Mouse (Mus musculus) MEL (cell line): ENCODE results near the gene Mcf2l. TPM values are rescaled to one million over a fixed set of nuclear protein-coding genes. Genes with fewer than 3 reads are reported as not detected.

ENCODE experiments used
- DNase-seq: peaks from one replicate; pipeline ENCODE4 v3.0.0; 2011; ENCODE audit warnings: low read depth, low spot score
- H3K27ac ChIP-seq: 2 replicates; pipeline ENCODE4 v1.5.1; 2012; ENCODE audit warnings: low read depth, mild to moderate bottlenecking, control low read depth, low read length, moderate library complexity; ENCODE audit not compliant: control insufficient read depth
- H3K27me3 ChIP-seq, 2 experiments: fragments of 150-350 bp in 1 of 2; sonication (generic) in 1 of 2; 2 replicates each; pipeline ENCODE4 v1.6.1; 2012; ENCODE audit warnings: low read length in 2 of 2, mild to moderate bottlenecking in 2 of 2, improper control_type of control experiment in 1 of 2, moderate library complexity in 1 of 2; ENCODE audit not compliant: insufficient read depth in 2 of 2, control insufficient read depth in 1 of 2
- H3K36me3 ChIP-seq, 2 experiments: 2 replicates each; pipeline ENCODE4 v1.6.1; 2012 to 2014; ENCODE audit warnings: low read length in 2 of 2, improper control_type of control experiment in 1 of 2, inconsistent platforms in 1 of 2, mild to moderate bottlenecking in 1 of 2; ENCODE audit not compliant: insufficient read depth in 2 of 2, control insufficient read depth in 1 of 2
- H3K4me1 ChIP-seq, 2 experiments: fragments of 150-350 bp in 1 of 2; sonication (generic) in 1 of 2; 2 replicates each; pipeline ENCODE4 v1.6.1; 2012; ENCODE audit warnings: low read length in 2 of 2, improper control_type of control experiment in 1 of 2, mild to moderate bottlenecking in 1 of 2; ENCODE audit not compliant: insufficient read depth in 2 of 2, control insufficient read depth in 1 of 2
- H3K4me3 ChIP-seq, 2 experiments: fragments of 150-350 bp in 1 of 2; sonication (generic) in 1 of 2; 2 replicates each; pipeline ENCODE4 v1.5.1; 2012; ENCODE audit warnings: low read depth in 2 of 2, low read length in 2 of 2, mild to moderate bottlenecking in 2 of 2, moderate library complexity in 2 of 2, control low read depth in 1 of 2, improper control_type of control experiment in 1 of 2; ENCODE audit not compliant: control insufficient read depth in 1 of 2, insufficient read depth in 1 of 2
- H3K79me2 ChIP-seq: 2 replicates; pipeline ENCODE4 v1.6.1; 2012; ENCODE audit warnings: mild to moderate bottlenecking, low read length, moderate library complexity; ENCODE audit not compliant: control insufficient read depth, poor library complexity, insufficient read depth
- H3K9ac ChIP-seq: 2 replicates; pipeline ENCODE4 v1.6.1; 2012; ENCODE audit warnings: low read depth, mild to moderate bottlenecking, control low read depth, low read length, moderate library complexity; ENCODE audit not compliant: control insufficient read depth, poor library complexity, severe bottlenecking
- H3K9me3 ChIP-seq: fragments of 150-350 bp; sonication (generic); replicated peaks from 2 replicates; pipeline ENCODE4 v1.6.1; 2012; ENCODE audit warnings: mild to moderate bottlenecking, low read length, improper control_type of control experiment, moderate library complexity; ENCODE audit not compliant: insufficient read depth
- CTCF ChIP-seq, 3 experiments: IDR thresholded peaks in 2 of 3; conservative IDR thresholded peaks in 1 of 3; 2 replicates each; pipeline ENCODE4 v1.5.1; 2011 to 2012; ENCODE audit warnings: low read length in 3 of 3, low read depth in 2 of 3, mild to moderate bottlenecking in 2 of 3, improper control_type of control experiment in 1 of 3, inconsistent platforms in 1 of 3, mixed read lengths in 1 of 3, moderate library complexity in 1 of 3; ENCODE audit not compliant: control insufficient read depth in 1 of 3, insufficient read depth in 1 of 3, poor library complexity in 1 of 3, severe bottlenecking in 1 of 3
- ELF1 ChIP-seq: IDR thresholded peaks from 2 replicates; pipeline ENCODE4 v1.6.1; 2014; ENCODE audit warnings: low read depth, mild to moderate bottlenecking, inconsistent platforms, low read length, improper control_type of control experiment, moderate library complexity
- GABPA ChIP-seq: IDR thresholded peaks from 2 replicates; pipeline ENCODE4 v1.6.1; 2012; ENCODE audit warnings: low read depth, mild to moderate bottlenecking, inconsistent platforms, low read length, improper control_type of control experiment, moderate library complexity
- GATA1 ChIP-seq: IDR thresholded peaks from 2 replicates; pipeline ENCODE4 v1.6.1; 2011; ENCODE audit warnings: low read depth, low read length, improper control_type of control experiment
- KAT2A ChIP-seq: conservative IDR thresholded peaks from 2 replicates; pipeline ENCODE4 v1.6.1; 2012; ENCODE audit warnings: low read depth, low read length, improper control_type of control experiment, inconsistent platforms
- MAX ChIP-seq: IDR thresholded peaks from 2 replicates; pipeline ENCODE4 v1.6.1; 2011; ENCODE audit warnings: low read length, improper control_type of control experiment
- MEF2A ChIP-seq: IDR thresholded peaks from 2 replicates; pipeline ENCODE4 v1.6.1; 2014; ENCODE audit warnings: low read depth, mild to moderate bottlenecking, inconsistent platforms, low read length, improper control_type of control experiment; ENCODE audit not compliant: poor library complexity, insufficient replicate concordance, severe bottlenecking; ENCODE audit errors: extremely low read depth
- MYB ChIP-seq: IDR thresholded peaks from 2 replicates; pipeline ENCODE4 v1.6.1; 2011; ENCODE audit warnings: mild to moderate bottlenecking, low read depth, low read length, improper control_type of control experiment
- NRF1 ChIP-seq: IDR thresholded peaks from 2 replicates; pipeline ENCODE4 v1.6.1; 2014; ENCODE audit warnings: low read depth, mild to moderate bottlenecking, inconsistent platforms, low read length, improper control_type of control experiment, moderate library complexity; ENCODE audit not compliant: poor library complexity, insufficient read depth, severe bottlenecking
- POLR2AphosphoS5 ChIP-seq: IDR thresholded peaks from 2 replicates; pipeline ENCODE4 v1.6.1; 2012; ENCODE audit warnings: low read depth, borderline replicate concordance, mild to moderate bottlenecking, inconsistent platforms, low read length, moderate library complexity, mixed read lengths
- RCOR1 ChIP-seq: IDR thresholded peaks from 2 replicates; pipeline ENCODE4 v1.6.1; 2012; ENCODE audit warnings: low read depth, mild to moderate bottlenecking, inconsistent platforms, low read length, improper control_type of control experiment
- TAL1 ChIP-seq: IDR thresholded peaks from 2 replicates; pipeline ENCODE4 v1.6.1; 2012; ENCODE audit warnings: mild to moderate bottlenecking, inconsistent platforms, low read length, moderate library complexity, mixed read lengths
- TCF12 ChIP-seq: IDR thresholded peaks from 2 replicates; pipeline ENCODE4 v1.6.1; 2014; ENCODE audit warnings: low read depth, mild to moderate bottlenecking, inconsistent platforms, low read length, improper control_type of control experiment, moderate library complexity
- UBTF ChIP-seq: IDR thresholded peaks from 2 replicates; pipeline ENCODE4 v1.6.1; 2012; ENCODE audit warnings: low read depth, mild to moderate bottlenecking, inconsistent platforms, low read length, improper control_type of control experiment, moderate library complexity, borderline replicate concordance; ENCODE audit not compliant: insufficient read depth
- USF2 ChIP-seq, 2 experiments: IDR thresholded peaks; 2 replicates each; pipeline ENCODE4 v1.6.1; 2011 to 2012; ENCODE audit warnings: improper control_type of control experiment in 2 of 2, low read length in 2 of 2, borderline replicate concordance in 1 of 2, inconsistent platforms in 1 of 2, low read depth in 1 of 2, mild to moderate bottlenecking in 1 of 2; ENCODE audit not compliant: insufficient read depth in 1 of 2
- ZKSCAN1 ChIP-seq: IDR thresholded peaks from 2 replicates; pipeline ENCODE4 v1.6.1; 2012; ENCODE audit warnings: low read depth, mild to moderate bottlenecking, inconsistent platforms, low read length, improper control_type of control experiment, moderate library complexity
- ZMIZ1 ChIP-seq: IDR thresholded peaks from 2 replicates; pipeline ENCODE4 v1.6.1; 2012; ENCODE audit warnings: low read depth, mild to moderate bottlenecking, inconsistent platforms, low read length, improper control_type of control experiment, moderate library complexity
- polyA plus RNA-seq, 2 experiments: library from polyadenylated mRNA; stranded (reverse) in 1 of 2; unstranded in 1 of 2; fragments of >175 nt in 1 of 2; fragments of >200 nt in 1 of 2; gene quantifications; 2 replicates each; pipeline versions ENCODE4 v1.2.1 to v1.2.4; 2012; ENCODE audit warnings: low replicate concordance in 2 of 2, low read depth in 1 of 2; ENCODE audit not compliant: insufficient read length in 2 of 2, insufficient read depth in 1 of 2, missing spikeins in 1 of 2
- total RNA-seq: library from RNA; depleted of rRNA; stranded (reverse); fragments of 300-350 nt; gene quantifications from 2 replicates; pipeline ENCODE4 v1.2.3, GENCODE M21; 2012

The Mcf2l gene
- total and polyA plus RNA-seq, 3 experiments, result 1.2 to 3.6 TPM; not detected in 1

DNA sequence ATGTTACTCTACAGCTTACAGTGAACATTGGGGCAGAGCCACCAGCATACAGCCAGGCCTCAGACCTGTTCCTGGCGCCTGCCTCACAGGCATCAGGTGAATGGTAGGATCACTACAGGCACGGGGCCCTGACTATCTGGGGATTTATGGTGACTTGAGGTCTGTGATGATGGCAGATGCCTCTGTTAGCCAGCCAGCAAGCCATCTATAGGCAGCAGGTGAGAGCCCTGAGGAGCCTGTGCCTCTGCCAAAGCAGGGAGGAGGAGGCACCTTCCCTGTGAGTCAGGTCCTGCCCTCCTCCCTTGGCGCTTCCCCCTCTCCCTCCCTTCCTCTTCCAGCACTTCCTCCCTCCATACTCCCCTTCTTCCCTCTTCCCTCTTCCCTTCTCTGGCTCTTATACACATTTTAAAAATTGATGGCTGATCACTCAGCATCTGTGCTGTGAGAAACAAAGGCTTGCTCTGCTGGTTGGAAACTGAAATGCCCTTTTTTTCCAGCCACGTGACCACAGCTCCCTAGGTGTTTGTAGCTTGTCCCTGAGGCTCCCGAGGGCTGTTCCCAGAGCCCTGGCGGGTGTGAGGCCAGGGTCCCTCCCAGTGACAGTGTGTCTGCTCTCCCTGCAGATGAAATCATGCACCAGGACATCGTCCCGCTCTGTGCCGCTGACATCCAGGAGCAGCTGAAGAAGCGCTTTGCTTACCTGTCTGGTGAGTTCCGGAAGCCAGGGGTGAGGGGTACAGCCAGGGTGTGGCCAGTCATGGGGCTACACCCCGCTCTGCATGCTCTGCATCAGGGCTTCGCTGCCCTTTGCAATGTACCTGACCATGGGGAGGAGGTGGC is 89.2 kb downstream of the Mcf2l start:
- no peak overlapping the region for H3K4me3 ChIP-seq
- H3K9me3 ChIP-seq, result no peaks in the 10 kb centered on the region
- DNase-seq, result no peak
- H3K9ac ChIP-seq, result no peak overlapping the region
- H3K27ac ChIP-seq, result no peak overlapping the region
- no peaks in the 10 kb centered on the region for H3K36me3 ChIP-seq
- H3K4me1 ChIP-seq, result no peaks in the 10 kb centered on the region
- no peaks in the 10 kb centered on the region for H3K27me3 ChIP-seq
- H3K79me2 ChIP-seq, result no peaks in the 10 kb centered on the region
- no peak for TF ChIP-seq GATA1
- no peak for TF ChIP-seq ZMIZ1
- no peak for TF ChIP-seq POLR2AphosphoS5
- no peak for TF ChIP-seq TCF12
- no peak for TF ChIP-seq ELF1
- TF ChIP-seq UBTF, result no peak
- no peak for TF ChIP-seq MEF2A
- TF ChIP-seq NRF1, result no peak
- no peak for TF ChIP-seq GABPA
- no peak for TF ChIP-seq KAT2A
- no peak for TF ChIP-seq ZKSCAN1
- TF ChIP-seq, all 39 proteins: peak for 0

DNA sequence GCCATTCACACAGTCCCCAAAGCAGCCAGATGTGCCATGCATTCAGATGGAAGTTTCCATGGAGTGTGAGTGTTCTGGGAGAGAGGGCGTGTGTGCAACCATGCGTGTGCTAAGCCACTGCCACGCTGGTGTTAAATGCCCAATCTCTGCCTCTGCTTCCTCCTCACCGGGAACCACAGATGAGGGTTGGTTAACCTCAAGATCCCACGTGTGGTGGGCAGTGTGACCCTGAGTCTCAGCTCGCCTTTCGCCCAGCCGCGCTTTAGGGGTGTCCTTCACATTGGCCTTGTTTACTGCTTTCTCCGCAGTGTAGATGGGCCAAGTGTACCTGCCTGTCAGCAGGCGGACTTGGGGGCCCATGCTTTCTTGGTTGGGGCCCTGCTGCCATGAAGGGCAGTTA is 102.7 kb downstream of the Mcf2l start:
- Histone ChIP-seq H3K79me2 (no peaks in the 10 kb centered on the region), H3K9me3 (no peaks in the 10 kb centered on the region), H3K27me3 (no peaks in the 10 kb centered on the region), H3K4me3 (no peak overlapping the region), H3K27ac (no peak overlapping the region), H3K4me1 (peaks cover 0 to 4% of the 10 kb centered on the region in 2 experiments; a peak in 1 of 4 replicates), H3K9ac (no peak overlapping the region), H3K36me3 (no peaks in the 10 kb centered on the region)
- TF ChIP-seq GABPA, result no peak
- no peak for TF ChIP-seq CTCF (IDR thresholded peaks at IDR 0.05 in 2 of 3, conservative IDR thresholded peaks at IDR 0.05 in 1 of 3; ENCODE audit: control insufficient read depth in 1 of 3, insufficient read depth in 1 of 3, low read depth in 2 of 3, low read length in 3 of 3, poor library complexity in 1 of 3, severe bottlenecking in 1 of 3)
- TF ChIP-seq RCOR1, result no peak
- TF ChIP-seq MYB, result no peak
- TF ChIP-seq USF2 (IDR thresholded peaks at IDR 0.05; ENCODE audit: borderline replicate concordance in 1 of 2, insufficient read depth in 1 of 2, low read depth in 1 of 2, low read length in 2 of 2), result no peak
- TF ChIP-seq MEF2A, result no peak
- no peak for TF ChIP-seq TAL1
- no peak for TF ChIP-seq MAX
- no peak for TF ChIP-seq ELF1
- DNase-seq, result no peak
